Mouse (Mus musculus) brain, embryonic 14.5 days (tissue): ENCODE measurements around the gene Med24. TPM values are rescaled to one million over a fixed set of nuclear protein-coding genes. Genes with fewer than 3 reads are reported as not detected.

Experiments
- DNase-seq: peaks from one replicate; pipeline ENCODE4 v3.0.0-alpha.2; 2011; ENCODE audit warnings: low read depth
- CTCF ChIP-seq: fragments of 200-500 bp; IDR thresholded peaks from 2 replicates; pipeline ENCODE4 v1.5.1; 2012; ENCODE audit warnings: inconsistent platforms, mild to moderate bottlenecking, moderate library complexity, borderline replicate concordance; ENCODE audit not compliant: insufficient read depth, insufficient read length; ENCODE audit errors: extremely low read depth
- POLR2A ChIP-seq: fragments of 200-500 bp; IDR thresholded peaks from 2 replicates; pipeline ENCODE4 v1.6.1; 2012; ENCODE audit warnings: mild to moderate bottlenecking, inconsistent platforms, borderline replicate concordance; ENCODE audit not compliant: poor library complexity, insufficient read depth, insufficient read length, severe bottlenecking; ENCODE audit errors: extremely low read depth
- polyA plus RNA-seq: library from polyadenylated mRNA; depleted of rRNA; stranded (reverse); fragments of >200 nt; gene quantifications from 2 replicates; pipeline ENCODE4 v1.2.3, GENCODE M21; 2012

The Med24 gene
- polyA plus RNA-seq, 1 experiment = 134 TPM

DNA sequence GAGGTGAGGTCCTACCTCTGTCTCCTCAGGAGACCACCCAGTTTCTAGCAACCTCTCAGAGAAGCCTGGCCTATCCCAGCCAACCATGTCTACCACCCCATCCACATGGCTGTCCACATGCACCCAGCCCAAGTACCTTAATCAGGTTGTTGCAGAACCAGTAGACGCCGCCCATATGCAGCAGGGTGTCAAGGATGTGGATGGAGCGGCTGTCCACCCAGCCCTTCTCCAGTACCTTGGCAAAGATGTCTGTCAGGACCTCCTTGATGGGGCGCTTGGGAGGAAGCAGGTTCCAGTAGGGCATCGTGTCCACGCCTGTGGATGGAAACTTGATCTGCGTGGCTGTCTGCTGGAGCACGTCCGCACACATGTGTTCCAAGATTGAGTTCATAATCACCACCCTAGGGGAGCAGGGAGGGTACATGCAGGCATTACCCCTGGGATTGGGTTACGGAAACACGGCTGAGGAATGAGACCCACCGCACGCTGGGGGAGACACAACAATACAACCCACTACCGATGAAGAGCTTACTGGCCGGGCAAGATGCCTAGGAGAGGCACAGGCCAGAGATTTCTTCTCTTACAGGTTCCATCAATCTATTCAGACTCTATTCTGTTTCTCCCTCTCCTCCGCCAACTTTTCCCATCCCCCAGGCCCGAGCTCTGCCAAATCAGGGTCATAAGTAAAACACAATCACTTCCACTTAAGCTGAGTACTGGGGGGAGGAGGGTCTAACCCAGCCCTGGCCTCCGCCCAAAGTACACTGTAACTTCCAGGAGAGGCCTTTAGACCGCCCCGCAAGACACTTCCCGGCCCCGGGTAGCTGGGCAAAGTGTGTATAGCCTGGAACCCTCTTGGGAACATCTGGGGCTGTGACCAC lies 21.6 kb downstream of the Med24 start:
- DNase-seq = peak; percentile 49

DNA sequence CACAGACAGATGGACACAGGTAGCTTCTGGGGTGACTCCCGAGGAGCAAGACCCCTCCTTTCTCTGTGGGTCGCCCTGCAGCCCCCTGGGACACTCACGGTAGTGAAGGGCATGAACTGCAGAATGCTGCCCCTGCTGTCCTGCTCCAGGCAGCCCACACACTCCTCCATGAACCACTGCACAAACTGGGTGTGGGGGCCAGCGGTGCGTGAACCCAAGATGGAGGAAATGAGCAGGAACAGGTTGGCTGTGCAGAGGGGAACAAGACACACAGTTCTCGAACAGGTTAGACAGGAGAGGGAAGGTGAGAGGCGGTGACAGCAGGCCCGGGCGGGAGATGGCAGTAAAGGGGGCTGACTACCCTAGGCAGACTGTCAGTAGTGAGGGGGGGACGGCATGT lies 24.2 kb downstream of the Med24 start:
- no peak for TF ChIP-seq POLR2A
- TF ChIP-seq CTCF = no peak
- no peak for DNase-seq

More for the DNA sequence above, 21.6 kb downstream of the Med24 start:
- TF ChIP-seq CTCF (no peak), POLR2A (no peak)

DNA sequence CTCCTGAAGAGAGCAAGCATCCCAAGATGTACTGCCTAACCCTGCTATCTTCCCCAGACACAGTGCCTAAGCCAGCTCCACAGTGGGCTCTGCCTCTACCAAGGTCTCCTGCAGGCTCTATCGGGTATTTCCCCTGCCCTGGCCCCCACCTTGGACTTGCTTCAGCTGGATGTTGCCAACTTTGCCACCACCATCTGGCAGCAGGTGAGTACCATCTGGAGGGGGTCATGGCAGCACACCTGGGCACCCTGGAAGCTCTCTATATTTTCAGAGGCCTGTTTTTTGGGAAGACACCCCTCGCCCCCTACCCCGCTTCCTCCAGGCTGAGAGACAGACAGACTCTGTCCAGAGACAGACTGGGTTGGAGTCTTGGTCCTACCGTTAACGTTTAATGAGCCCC lies 26.9 kb downstream of the Med24 start:
- DNase-seq = no peak
- TF ChIP-seq CTCF = no peak
- TF ChIP-seq POLR2A = no peak

DNA sequence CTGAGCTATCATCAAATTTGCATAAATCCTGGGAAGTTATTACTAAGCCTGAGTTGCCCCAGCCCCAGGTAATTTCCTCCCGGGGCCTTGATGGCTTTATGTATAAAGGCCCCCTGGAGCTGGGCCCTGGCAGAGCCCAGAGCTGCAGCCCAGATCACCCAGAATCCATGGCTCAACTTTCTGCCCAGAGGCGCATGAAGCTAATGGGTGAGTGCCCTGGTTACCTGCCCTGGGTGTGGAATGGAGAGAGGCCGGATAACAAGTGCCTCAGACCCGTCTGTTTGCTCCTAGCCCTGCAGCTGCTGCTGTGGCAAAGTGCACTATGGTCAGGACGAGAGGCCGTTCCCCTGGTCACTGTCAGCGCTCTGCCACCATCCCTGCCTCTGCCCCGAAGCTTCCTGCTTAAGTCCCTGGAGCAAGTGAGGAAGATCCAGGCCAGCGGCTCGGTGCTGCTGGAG lies 28.0 kb downstream of the Med24 start, which contains the start of gene Csf3:
Gene Csf3, plus strand, starts transcription at position 51 of the 458 bp plus-strand sequence.
- DNase-seq = no peak
- TF ChIP-seq CTCF (no peak), POLR2A (no peak)

DNA sequence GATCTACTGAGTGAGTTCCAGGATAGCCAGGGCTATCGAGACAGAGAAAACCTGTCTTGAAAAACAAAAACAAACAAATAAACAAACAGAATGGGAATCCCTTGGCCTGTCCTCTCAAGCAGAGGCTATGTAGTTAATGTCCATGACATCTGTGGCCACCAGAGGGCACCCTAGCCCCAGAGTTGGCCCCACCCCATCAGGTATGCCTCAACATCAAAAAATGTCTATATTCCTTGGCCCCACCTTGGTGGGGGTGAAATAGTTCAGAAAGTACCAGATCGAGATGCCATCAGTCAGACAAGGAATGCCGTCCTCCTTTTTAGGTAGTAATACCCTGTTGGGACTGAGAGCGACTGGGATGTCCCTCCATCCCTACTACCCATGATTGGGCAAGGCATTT lies 29.3 kb downstream of the Med24 start:
- DNase-seq = peak; percentile 74
- TF ChIP-seq POLR2A (no peak), CTCF (peak; percentile 83)

DNA sequence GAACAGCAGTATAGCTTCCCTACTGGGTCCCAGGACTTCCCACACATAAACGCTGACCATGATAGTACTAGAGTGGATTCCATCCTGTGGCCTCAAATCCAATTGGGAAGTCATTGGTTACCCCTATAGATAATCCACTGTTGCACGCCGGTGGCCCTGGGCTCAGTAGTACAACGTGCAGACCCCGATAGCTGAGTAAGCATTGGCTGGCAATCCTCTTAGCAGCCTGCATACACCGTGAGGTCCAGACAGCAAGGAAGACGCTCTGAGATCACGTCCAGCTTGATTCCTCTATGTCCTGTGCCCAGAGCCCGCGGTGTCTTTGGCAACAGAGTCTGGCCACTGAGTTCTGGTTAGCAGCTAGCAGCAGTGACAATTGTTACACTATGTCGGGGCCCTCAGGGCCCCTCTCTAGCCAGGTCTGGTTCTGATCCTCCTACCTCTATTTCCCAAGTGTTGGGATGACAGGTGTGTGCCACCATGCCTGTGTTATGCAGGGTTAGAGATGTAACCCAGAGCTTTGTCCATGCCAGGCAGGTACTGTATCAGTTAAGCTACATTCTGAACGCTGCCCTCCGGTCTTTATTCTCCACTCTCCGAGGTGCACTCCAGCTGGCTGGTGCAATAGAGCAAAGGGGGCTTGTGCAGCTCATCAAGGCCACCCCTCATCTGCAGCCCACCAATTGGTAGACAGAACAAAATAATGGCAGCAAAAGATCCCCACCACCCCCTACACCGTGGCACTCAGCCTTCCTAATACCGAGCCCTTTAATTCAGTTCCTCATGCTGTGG lies 30.2 kb downstream of the Med24 start:
- TF ChIP-seq POLR2A = no peak
- TF ChIP-seq CTCF = no peak
- DNase-seq = no peak

DNA sequence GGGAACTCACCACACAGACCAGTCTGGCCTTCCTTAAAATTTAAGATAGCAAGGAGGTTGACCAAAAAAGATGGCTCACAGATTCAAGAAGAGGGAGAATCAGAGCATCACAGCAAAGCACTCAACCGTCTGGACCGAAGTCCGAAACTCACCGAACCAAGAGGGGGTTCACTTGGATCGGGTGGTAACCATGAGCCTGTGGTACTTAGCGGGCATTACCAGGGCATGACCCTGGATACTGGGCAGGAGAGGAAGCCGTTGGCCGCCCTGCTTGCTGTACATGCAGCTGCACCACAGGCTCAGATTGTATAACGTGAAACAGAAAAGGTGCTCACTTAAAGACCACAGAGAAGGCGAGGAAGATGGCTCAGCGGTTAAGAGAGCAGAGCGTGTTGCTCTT lies 32.0 kb downstream of the Med24 start:
- no peak for TF ChIP-seq CTCF
- no peak for TF ChIP-seq POLR2A
- DNase-seq = no peak

DNA sequence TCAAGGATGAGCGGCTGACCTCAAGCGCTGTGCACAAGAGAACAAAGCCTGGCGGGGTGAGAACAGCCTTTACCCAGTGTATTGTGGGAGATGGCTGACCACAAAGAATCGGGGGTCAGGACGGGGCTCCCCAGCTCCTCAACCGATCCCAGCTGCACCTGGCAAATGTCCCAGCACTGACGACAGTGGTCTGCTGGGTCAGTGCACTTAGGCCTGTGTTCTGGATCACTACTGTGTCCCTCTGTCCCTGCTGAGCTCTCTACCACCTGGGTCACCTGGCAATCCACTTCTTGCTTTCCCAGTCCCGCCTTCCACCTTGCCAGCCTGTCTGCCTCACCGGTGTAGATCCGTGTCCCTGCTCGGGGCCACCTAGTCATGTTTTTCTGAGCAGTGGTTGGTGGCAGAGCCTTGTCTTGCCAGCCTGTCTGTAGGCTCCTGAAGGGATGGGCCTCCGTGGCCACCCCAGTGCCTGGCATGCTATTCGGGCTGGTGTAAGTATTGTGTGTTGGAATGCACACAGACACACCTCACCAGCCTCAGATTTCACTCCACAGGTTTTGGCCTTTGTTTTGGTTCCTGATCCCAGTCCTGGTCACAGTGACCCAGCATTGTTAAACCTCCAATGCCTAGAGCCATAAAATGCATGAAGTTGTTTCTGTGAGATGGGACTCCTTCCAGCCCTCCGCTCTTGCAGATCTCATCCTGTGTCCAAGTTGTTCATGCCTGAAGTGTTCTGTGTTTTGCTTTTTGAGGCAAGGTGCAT lies 32.6 kb downstream of the Med24 start:
- DNase-seq = no peak
- TF ChIP-seq CTCF (no peak), POLR2A (no peak)

DNA sequence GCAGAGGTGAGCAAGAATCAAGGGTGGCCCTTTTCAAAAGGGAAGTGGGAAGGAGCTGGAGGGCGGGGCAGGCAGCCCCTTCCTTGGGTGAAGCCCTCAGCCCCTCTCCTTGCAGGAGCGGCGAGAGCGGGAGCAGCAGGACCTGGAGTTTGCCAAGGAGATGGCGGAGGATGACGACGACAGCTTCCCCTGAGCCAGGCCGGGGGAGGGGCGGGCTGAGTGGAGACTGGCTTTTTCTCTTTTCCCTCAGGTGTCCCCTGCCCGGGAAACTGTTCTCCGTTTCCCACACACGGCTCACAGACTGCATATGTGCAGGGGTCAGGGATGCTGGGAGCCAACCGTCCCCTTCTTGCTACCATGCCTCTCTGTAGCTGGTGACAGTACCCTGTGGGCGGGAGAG lies 33.8 kb downstream of the Med24 start:
- no peak for DNase-seq

DNA sequence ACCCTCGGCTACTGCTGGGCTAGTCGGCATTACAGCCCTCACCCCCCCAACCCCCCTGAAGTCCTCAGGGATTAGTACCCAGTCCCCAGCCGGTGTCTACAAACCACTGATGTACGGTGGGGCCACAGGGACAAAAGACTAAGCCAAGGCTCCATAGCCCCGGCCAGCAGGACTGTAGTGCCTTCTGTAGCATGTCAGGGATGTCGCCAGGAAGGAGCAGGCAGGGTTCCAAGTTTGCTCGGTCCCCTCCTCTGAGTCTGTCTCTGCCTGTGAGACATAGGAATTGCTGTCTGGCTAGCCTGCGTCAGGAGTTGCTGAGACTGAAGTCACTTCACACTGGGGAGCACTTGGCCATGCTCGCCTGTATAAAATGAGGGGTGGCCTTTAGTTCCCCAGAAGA lies 34.9 kb downstream of the Med24 start:
- TF ChIP-seq POLR2A = no peak
- TF ChIP-seq CTCF = no peak
- DNase-seq = no peak

More for the DNA sequence above, 33.8 kb downstream of the Med24 start:
- TF ChIP-seq POLR2A (no peak), CTCF (no peak)

DNA sequence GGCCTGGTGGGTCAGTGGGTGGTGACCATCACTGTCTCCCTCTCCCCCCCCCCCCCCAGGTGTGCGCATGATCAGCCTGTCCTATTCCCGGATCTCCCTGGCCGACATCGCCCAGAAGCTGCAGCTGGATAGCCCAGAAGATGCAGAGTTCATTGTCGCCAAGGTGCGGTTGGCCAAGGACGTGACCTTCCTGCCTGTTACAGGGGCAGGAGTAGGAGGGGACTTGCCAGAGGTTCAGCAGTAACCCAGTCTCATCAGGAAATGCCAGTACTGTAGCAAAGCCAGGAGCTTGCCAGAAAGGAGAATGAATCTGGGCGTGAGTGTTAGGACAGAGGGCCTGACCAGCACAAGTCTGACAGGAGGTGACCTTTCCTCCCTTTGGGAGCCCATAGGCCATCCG lies 35.5 kb downstream of the Med24 start:
- TF ChIP-seq POLR2A = no peak
- TF ChIP-seq CTCF = no peak
- DNase-seq = no peak

DNA sequence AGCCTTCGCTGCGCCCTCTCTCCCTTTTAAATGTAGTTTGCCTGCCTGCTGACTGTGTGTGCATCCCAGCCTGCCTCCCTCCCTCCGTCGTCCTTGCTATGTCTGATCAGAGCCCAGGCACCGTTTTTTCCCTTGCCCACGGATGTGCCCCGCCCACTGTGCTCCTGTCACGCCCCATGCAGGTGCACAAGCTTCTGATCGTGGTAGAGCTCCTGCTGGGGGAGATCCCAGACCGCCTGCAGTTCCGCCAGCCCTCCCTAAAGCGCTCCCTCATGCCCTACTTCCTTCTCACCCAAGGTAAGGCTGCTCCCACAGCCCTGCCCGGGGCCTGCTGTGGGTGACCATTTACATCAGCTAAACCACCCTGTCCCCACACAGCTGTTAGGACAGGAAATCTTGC lies 36.0 kb downstream of the Med24 start:
- DNase-seq = no peak

DNA sequence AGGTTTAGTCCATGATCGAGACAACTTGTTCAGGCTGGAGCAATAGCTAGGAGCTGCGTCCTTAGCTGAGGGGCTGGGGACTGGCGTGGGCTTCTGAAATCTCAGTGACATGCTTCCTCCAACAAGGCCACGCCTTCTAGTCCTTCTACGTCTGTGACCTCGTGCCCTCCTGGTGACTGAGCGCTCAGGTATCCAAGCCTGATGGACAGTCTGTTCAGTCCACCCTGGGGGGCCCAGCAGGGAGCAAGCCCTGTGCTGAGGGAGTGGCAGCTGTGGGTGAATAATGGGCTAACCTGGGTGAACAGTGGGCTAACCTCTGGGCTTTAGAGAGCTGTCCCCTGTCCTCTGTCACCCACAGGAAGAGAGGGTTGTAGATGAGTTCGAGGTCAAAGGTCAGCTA lies 41.2 kb downstream of the Med24 start:
- no peak for DNase-seq
- TF ChIP-seq CTCF (no peak), POLR2A (no peak)

More for the DNA sequence above, 36.0 kb downstream of the Med24 start:
- TF ChIP-seq CTCF (no peak), POLR2A (no peak)

DNA sequence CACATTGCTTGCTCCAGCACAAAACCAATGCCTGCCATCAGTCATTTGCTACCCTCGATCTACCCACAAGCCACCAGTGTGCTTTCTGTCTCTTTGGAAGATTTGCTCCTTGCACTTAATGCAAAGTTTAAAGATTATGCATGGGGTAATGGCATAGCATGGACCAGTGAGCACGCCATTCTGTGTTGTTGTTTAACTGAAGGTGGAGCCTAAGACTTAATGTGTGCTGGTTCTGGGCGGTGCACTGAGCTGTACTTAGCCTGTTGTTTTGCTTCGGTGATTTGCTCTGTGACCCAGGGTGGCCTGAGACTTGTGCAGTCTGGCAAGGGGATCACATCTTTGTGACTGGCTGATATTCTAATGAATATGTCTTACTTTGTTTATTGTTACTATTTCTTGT lies 42.3 kb downstream of the Med24 start:
- no peak for DNase-seq
- TF ChIP-seq POLR2A = no peak
- no peak for TF ChIP-seq CTCF
